Mouse (Mus musculus): Measurements from ENCODE around the gene Tmem208. TPM values are rescaled to one million over a fixed set of nuclear protein-coding genes. Genes with fewer than 3 reads are reported as not detected.

The Tmem208 gene
- total and polyA plus RNA-seq, 2 experiments from 2014 or later: 76.4 to 126 TPM

GRCm38 (mm10) chr8:105313622-105314402 is 12.3 kb upstream of the Tmem208 start:
- Histone ChIP-seq H3K4me2 (ENCODE audit: low read depth) (no peak overlapping the region), H3K4me3 (ENCODE audit: low read depth, low read length) (no peak overlapping the region), H3K36me3 (ENCODE audit: insufficient read depth) (peaks cover 73% of the 10 kb centered on the region), H3K27me3 (ENCODE audit: insufficient read depth, low read length) (no peaks in the 10 kb centered on the region), H3K27ac (ENCODE audit: low read depth, low read length) (no peak overlapping the region), H3K4me1 (ENCODE audit: insufficient read depth) (no peaks in the 10 kb centered on the region), H3K9ac (no peak overlapping the region), H3K9me3 (ENCODE audit: low read length) (no peaks in the 10 kb centered on the region)
- 79% methylated on average over 9 of the region's 9 CpGs for WGBS
- TF ChIP-seq CTCF (IDR thresholded peaks at IDR 0.05; ENCODE audit: low read depth): no peak
- ATAC-seq (no peak), DNase-seq (no peak)

DNA sequence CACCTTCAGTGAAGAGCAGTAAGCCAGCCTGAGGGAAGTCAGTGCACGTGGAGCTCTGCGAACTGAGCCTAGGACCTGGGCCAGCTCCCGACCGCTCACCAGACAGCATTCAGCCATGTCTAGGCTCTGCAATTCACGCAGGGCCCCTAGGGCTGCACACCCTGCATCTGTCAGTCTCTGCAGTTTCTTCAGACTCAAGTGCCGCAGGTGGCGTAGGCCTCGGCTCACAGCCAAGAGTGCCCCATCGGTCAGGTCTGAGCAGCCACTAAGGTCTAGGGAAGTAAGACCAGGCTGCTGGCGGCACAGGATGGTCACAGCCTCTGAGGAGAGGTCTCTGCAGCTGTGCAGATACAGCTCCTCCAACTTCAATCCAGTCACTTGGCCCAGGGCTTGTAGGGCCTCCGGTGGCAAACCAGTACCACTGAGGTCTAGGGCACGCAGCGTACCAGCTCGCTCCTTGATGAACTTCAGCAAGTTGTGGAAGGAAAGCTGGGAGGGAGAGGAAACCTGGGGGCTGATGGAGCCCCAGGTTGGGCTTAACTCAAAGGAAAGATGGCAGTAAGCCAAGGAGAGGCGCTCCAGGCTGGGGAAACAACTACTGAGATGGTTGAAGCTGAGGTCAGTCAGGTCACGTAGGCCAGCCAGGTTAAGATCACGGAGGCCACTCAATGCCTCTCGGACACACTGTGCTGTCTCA is 10.9 kb upstream of the Tmem208 start:
- ATAC-seq (no peak), DNase-seq (no peak)
- H3K27me3 ChIP-seq (ENCODE audit: insufficient read depth, low read length): no peaks in the 10 kb centered on the region
- H3K4me1 ChIP-seq (ENCODE audit: insufficient read depth): no peaks in the 10 kb centered on the region
- H3K4me2 ChIP-seq (ENCODE audit: low read depth): no peak overlapping the region
- TF ChIP-seq CTCF (IDR thresholded peaks at IDR 0.05; ENCODE audit: low read depth): no peak
- no peak overlapping the region for H3K4me3 ChIP-seq (ENCODE audit: low read depth, low read length)
- WGBS: 93% methylated on average over 18 of the region's 18 CpGs
- H3K27ac ChIP-seq (ENCODE audit: low read depth, low read length): no peak overlapping the region
- peaks cover 71% of the 10 kb centered on the region for H3K36me3 ChIP-seq (ENCODE audit: insufficient read depth)
- H3K9me3 ChIP-seq (ENCODE audit: low read length): no peaks in the 10 kb centered on the region
- no peak overlapping the region for H3K9ac ChIP-seq

GRCm38 (mm10) chr8:105317941-105318340 is 8.2 kb upstream of the Tmem208 start:
- no peaks in the 10 kb centered on the region for H3K4me1 ChIP-seq (ENCODE audit: insufficient read depth)
- no peak overlapping the region for H3K4me3 ChIP-seq (ENCODE audit: low read depth, low read length)
- ATAC-seq (no peak), DNase-seq (no peak)
- H3K9ac ChIP-seq: no peak overlapping the region
- H3K9me3 ChIP-seq (ENCODE audit: low read length): no peaks in the 10 kb centered on the region
- H3K27me3 ChIP-seq (ENCODE audit: insufficient read depth, low read length): no peaks in the 10 kb centered on the region
- no peak overlapping the region for H3K4me2 ChIP-seq (ENCODE audit: low read depth)
- H3K36me3 ChIP-seq (ENCODE audit: insufficient read depth): peaks cover 68% of the 10 kb centered on the region
- H3K27ac ChIP-seq (ENCODE audit: low read depth, low read length): no peak overlapping the region
- WGBS: 76% methylated on average over 4 of the region's 4 CpGs
- no peak for TF ChIP-seq CTCF (IDR thresholded peaks at IDR 0.05; ENCODE audit: low read depth)

GRCm38 (mm10) chr8:105318662-105319190 is 7.4 kb upstream of the Tmem208 start:
- TF ChIP-seq CTCF (IDR thresholded peaks at IDR 0.05; ENCODE audit: low read depth): no peak
- no peak overlapping the region for H3K4me2 ChIP-seq (ENCODE audit: low read depth)

GRCm38 (mm10) chr8:105323183-105323582 is 3.0 kb upstream of the Tmem208 start:
- no peak overlapping the region for H3K4me3 ChIP-seq (ENCODE audit: low read depth, low read length)
- DNase-seq (no peak), ATAC-seq (no peak)
- H3K27ac ChIP-seq (ENCODE audit: low read depth, low read length): no peak overlapping the region
- WGBS: 92% methylated on average over 4 of the region's 4 CpGs
- peaks cover 16% of the 10 kb centered on the region for H3K4me1 ChIP-seq (ENCODE audit: insufficient read depth)
- no peak overlapping the region for H3K9ac ChIP-seq
- no peaks in the 10 kb centered on the region for H3K27me3 ChIP-seq (ENCODE audit: insufficient read depth, low read length)
- no peak for TF ChIP-seq CTCF (IDR thresholded peaks at IDR 0.05; ENCODE audit: low read depth)
- no peaks in the 10 kb centered on the region for H3K9me3 ChIP-seq (ENCODE audit: low read length)
- peaks cover 27% of the 10 kb centered on the region for H3K36me3 ChIP-seq (ENCODE audit: insufficient read depth)
- no peak overlapping the region for H3K4me2 ChIP-seq (ENCODE audit: low read depth)

More at GRCm38 (mm10) chr8:105318662-105319190, 7.4 kb upstream of the Tmem208 start:
- Histone ChIP-seq H3K27me3 (ENCODE audit: insufficient read depth, low read length) (no peaks in the 10 kb centered on the region), H3K4me3 (ENCODE audit: low read depth, low read length) (no peak overlapping the region), H3K9me3 (ENCODE audit: low read length) (no peaks in the 10 kb centered on the region), H3K36me3 (ENCODE audit: insufficient read depth) (peaks cover 62% of the 10 kb centered on the region), H3K27ac (ENCODE audit: low read depth, low read length) (no peak overlapping the region), H3K9ac (no peak overlapping the region), H3K4me1 (ENCODE audit: insufficient read depth) (no peaks in the 10 kb centered on the region)
- 84% methylated on average over 11 of the region's 11 CpGs for WGBS
- no peak for DNase-seq
- no peak for ATAC-seq

DNA sequence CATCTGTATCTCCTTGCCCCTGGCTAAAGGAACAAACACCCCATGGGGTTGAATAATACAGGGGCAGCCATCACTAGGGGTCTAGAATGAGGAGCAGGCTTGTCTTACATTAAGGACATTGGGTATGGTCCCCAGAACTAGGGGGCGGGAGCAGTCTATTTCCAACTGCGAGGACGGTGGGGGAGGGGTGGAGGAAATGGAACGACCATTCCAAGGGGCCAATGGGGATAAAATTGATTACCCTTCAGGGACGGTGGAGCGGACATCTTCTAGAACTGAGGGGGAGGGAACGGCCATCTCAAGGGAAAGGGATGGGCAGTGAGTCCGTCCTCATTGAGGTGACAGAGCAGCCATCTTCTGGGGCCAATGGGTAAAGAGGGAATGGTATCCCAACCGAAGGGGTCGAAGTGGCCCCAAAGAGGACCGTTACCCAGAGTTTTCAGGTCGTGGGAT is 487 bp upstream of the Tmem208 start:
- Histone ChIP-seq H3K4me3 (ENCODE audit: low read depth, low read length) (peak overlapping the region; percentile 57), H3K9ac (peak overlapping the region; percentile 80), H3K9me3 (ENCODE audit: low read length) (no peaks in the 10 kb centered on the region), H3K27ac (ENCODE audit: low read depth, low read length) (peak overlapping the region; percentile 84), H3K4me2 (ENCODE audit: low read depth) (peak overlapping the region; percentile 90), H3K27me3 (ENCODE audit: insufficient read depth, low read length) (no peaks in the 10 kb centered on the region), H3K36me3 (ENCODE audit: insufficient read depth) (peaks cover 35% of the 10 kb centered on the region), H3K4me1 (ENCODE audit: insufficient read depth) (peaks cover 16% of the 10 kb centered on the region)
- ATAC-seq: peak; percentile 33
- 2% methylated on average over 12 of the region's 12 CpGs for WGBS
- DNase-seq: no peak
- 0 out of 2 replicates have a peak, but pooled peaks have one; percentile 4 for TF ChIP-seq CTCF (IDR thresholded peaks at IDR 0.05; ENCODE audit: low read depth)

GRCm38 (mm10) chr8:105326968-105327367 is 814 bp downstream of the Tmem208 start:
- ATAC-seq: no peak
- Histone ChIP-seq H3K9ac (peak overlapping the region; percentile 80), H3K4me1 (ENCODE audit: insufficient read depth) (peaks cover 16% of the 10 kb centered on the region), H3K27ac (ENCODE audit: low read depth, low read length) (peak overlapping the region; percentile 84; the same call in 1 of the 2 replicates), H3K36me3 (ENCODE audit: insufficient read depth) (peaks cover 46% of the 10 kb centered on the region), H3K4me3 (ENCODE audit: low read depth, low read length) (peak overlapping the region; percentile 57), H3K9me3 (ENCODE audit: low read length) (no peaks in the 10 kb centered on the region), H3K4me2 (ENCODE audit: low read depth) (peak overlapping the region; percentile 90), H3K27me3 (ENCODE audit: insufficient read depth, low read length) (no peaks in the 10 kb centered on the region)
- no peak for DNase-seq
- 36% methylated on average over 6 of the region's 6 CpGs for WGBS
- no peak for TF ChIP-seq CTCF (IDR thresholded peaks at IDR 0.05; ENCODE audit: low read depth)
